Mouse (Mus musculus) fibroblast of lung, adult 2 months (primary cell): ENCODE results near the gene Dntt.

Source experiments
- DNase-seq: peaks from one replicate; pipeline ENCODE4 v3.0.0-alpha.2; 2011; ENCODE audit warnings: low read depth

The Dntt gene

DNA sequence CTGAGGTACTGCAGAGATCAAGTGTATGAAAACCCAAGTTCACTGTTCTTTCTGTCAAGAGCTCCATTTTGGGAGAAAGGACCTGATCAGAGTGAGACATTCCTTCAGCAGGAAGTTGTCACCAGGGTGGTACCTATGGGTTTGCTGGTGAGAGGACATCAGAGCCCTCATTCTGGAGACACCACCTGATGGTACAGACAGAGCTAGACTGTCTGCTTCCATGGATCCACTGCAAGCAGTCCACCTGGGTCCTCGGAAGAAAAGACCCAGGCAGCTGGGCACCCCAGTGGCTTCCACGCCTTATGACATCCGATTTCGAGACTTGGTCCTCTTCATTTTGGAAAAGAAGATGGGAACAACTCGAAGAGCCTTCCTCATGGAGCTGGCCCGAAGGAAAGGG lies at the start of gene Dntt:
Gene Dntt (plus strand): TSS at position 57 of the 400 bp plus-strand sequence.
- no peak for DNase-seq

DNA sequence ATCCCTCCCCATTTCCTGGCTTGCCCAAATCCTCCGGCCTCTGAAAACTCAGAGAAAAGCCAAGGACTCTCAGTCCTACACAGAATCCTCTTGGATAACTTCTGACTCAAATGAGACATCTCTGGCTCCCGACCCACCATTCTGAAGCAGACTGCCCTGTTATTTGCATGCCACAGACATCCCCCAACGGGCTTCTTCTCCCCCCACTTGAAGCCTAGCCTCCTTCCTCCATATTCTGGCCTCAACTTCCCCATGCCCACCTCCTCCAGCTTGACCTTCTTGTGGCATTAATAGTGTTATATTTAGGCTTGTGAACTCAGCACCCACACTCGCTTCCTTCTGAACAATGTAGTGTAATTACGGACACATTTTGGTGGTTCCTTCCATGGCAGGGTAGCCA lies 48.4 kb upstream of the Dntt start:
- no peak for DNase-seq

DNA sequence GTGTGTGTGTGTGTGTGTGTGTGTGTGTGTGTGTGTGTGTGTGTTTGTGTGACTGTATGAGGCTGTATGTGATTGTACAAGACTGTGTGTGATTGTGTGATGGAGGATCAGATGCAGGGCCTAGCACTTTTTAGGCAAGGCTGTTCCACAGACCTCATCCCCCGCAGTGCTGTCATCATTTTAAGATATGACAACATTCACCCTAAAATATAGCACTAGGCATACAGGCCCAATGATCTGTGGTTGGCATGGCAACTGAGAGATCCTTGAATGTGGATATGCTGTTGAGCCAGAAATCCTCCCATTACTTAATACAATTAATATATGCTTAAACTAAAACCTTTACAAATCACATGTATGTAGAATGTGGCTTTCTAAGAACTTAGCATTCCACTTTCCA lies 44.5 kb upstream of the Dntt start:
- DNase-seq: no peak

DNA sequence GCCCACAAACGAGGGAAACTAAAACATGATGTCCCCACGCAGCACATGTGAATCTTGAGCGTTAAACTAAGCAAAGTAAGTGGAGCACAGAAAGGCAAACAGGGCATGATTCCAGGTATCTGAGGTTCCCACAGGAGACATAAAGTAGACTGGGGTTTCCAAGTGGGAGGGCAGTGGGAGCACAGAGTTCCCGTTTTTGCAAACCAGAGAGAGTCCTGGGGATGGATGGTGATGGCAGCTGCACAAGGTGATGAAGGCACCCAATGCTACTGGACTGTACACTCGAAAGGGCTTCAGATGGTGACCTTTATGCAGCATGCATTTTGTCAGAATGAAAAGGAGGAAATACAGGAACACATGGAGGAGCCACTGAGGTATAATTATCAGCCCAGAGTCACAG lies 40.2 kb upstream of the Dntt start:
- no peak for DNase-seq

DNA sequence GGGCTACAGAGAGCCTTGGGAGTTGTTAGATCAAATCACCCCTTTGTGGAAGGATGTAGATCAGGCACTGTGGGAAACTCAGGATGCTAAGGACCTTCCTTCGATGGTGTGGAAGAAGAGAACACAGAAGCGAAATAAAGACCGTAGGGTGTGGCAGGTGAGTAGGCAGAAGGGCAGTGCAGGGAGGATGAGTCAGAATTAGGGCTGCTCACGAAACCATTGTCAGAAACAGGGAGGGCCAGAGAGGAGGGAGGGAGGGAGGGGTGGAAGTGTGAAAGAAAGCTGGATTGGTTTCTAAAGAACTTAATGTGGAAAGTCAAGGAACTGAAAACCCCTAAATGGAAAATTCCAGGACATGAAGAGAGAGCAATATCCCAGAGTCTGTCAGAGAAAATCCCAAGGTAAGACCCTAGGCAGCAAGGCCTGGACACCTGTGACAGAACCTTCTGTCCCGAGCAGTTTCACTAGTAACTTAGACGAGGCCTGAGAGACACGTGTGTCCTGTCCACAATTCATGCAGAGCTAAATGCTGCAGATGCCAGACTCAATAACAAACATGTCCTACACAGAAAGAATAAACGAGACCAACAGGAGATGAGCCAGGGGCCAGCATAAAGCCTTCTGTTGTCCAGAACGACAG lies 39.0 kb upstream of the Dntt start:
- DNase-seq: no peak

DNA sequence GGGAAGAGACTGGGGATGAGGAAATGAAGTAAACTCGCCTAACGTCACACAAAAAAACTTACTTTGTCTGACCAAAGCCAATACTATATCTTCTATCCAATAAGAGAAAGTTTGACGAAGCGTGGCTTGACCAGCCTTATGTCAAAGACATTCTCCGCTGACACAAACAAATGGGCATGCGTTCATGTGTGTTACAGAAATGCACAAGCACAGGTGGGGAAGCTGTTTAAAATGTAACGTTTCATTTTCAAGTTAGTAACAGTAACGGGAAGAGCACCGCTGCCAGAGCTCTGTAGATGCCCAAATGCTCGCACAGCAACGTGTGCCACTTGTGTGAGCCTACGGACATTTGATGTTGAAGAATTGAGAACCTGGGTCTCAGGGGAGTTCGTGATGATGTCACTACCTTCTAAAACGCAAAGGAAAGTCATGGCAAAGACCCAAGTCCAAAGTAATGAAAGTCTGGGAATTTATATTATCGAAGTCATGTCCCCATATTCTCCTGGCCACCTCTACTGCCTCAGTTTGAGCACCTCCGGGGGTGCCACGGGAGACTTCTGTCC lies 38.2 kb upstream of the Dntt start:
- DNase-seq: no peak

DNA sequence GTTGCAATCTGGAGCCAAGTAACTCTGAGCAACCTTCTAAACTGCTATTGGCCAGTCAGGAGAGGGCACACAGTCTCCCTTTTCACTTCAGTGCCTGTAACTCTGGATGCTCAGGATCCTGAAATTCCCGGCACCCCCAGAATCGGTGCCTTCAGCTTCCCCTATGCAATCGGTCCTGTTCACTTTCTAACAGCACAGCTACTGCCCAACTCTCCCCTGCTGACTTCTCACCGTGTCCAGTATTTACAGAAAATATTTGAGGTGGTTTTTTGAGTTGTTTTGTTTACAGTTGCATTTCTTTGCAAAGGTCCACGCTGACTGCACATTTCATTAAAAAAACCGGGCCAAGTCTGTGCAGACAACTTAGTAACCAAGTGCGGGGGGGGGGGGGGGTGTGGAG lies 37.4 kb upstream of the Dntt start:
- DNase-seq: no peak

DNA sequence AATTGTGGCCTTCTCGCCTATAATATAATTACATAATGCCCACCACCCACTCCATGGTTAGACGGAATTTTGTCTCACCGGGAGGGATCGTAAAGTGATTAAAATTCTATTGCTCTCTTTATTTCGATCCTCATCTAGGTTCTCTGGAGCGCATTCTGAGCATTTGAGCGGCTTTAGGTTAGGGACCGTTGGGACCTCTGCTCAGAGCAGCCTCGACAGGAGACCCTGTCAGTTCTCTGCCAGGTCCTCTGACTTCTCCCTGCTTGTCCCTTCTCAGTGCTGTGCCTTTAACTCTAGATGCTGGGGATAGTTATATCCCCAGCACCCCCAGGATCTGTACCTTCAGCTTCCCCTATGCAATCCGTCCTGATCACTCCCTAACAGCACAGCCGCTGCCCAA lies 37.0 kb upstream of the Dntt start:
- no peak for DNase-seq

DNA sequence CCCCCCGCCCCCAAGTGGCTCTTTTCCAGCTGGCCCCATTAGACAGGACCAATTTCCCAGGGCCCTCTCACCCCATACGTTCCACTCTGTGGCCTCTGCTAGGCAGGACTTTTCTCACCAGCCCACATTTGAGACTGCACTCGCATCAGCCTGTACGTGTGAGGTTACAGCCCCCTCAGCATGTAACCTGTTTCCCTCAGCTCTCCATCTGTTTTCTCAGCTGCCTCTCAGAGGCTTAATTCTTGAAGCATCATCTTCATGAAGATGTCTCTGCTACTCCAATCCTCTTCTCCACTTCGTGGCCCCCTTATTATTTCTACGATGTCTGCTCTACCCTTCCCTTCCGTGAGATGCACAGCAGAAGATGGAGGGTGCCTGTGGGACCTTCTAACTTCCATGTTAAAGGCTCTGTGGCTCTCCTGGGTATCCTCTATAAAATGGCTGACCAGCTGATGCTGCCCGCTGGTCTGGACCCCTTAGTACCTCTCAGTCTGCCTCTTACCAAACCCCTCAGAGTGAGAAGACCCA lies 36.5 kb upstream of the Dntt start:
- DNase-seq: no peak

DNA sequence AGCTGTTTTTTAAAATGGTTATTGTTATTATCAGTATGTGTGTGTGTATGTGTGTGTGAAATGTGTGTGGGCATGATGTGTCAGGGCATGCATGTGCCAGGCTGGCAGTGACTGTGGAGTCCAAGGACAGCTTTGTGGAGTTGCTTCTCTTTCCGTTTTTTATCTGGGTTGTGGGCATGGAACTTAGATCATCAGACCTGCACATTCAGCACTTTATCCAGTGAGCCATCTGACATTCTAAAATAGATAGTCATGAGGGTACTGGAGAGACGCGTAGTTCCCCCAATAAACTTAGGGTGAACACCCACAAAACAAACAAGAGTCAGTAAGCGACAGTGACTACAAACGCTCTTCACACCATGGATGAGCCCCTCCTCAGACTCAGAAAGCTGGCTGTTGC lies 35.7 kb upstream of the Dntt start:
- no peak for DNase-seq

DNA sequence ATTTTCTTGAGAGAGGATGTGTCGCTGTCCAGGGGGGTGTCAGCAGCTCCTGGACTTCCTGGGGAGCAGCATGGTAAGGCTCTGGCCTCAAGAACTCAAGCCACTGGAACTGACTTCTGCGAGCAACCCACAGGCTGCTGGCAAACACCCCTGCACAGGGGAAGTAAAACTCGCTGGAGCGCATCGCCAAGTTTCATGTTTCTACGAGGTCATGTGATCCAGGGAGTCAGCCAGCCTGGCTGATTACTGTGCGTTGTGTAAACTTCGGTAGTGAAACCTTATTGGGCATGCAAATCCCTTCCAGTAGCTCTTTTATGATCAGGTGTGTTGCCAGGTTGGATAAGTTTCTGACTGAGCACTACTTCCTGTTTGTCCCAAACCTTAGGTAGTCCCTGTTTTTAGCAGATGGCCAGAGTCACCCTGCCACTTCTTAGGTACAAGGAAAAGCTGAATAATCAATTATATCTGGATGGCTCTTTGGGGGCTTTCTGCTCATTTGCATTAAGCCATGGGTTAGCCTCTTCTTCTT lies 35.0 kb upstream of the Dntt start, which contains the start of gene Blnk:
Gene Blnk (minus strand): TSS at position 479 of the 529 bp plus-strand sequence.
- DNase-seq: no peak

DNA sequence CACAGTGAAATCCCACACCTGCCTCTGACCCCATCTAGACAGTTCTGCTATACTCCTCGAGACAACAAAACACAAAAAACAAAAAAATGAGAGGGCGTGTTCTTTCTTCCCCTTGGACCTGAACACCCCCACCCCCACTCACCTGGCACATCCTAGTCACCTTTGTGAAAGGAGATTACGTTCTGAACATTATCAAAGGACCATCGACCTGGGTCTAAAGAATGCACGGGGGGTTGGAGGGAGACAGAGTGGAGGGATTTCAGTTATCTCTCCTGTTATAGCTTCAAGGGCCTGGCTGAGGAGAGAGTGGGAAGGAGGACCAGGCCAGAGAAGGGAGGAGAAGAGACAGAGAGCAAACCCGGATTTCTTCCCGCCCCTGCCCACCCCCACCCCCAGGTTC lies 34.2 kb upstream of the Dntt start:
- DNase-seq: no peak

DNA sequence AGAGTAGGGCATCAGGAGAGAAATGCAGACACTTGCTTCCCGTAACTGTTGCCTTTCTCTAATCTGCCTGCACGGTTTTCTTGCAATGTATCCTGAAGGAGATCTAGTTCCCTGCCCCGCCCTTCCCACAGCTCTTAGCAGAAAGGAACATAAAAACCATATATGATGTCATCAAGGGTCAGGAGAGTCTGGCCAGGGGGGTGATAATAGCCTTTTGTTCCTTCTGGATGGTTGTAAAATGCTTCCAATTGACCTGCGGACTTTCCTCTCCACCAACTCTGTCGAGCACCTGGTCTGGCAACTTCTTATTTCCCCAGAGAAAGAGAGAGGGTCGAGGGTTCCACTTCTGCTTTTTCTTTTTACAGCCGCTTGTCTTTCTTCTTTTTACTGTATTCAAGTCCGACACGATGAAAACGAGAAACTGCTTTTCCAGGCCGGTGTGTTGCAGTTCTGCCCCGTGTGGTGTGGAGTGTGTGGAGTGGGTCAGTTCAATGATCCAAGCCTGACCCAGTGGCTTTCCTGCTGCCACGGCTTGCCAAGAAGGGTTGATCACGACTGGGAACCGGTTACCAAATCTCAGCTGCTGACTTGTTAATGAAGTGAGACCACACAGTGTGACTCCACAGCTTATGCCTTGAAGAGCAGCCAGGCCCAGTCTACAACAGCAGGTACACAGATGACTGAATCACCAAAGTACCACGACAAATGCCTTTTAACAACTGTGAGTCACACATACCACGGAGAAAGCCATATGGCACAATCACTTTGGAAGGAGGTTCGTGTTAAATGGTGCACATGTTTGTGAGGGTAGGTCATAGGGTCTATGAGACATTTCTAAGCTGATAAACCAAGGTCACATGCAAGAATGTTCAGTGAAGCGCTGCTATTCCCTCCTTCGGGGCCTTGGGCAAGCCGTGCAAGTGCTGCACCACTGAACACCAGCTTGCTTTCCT lies 33.4 kb upstream of the Dntt start:
- no peak for DNase-seq

DNA sequence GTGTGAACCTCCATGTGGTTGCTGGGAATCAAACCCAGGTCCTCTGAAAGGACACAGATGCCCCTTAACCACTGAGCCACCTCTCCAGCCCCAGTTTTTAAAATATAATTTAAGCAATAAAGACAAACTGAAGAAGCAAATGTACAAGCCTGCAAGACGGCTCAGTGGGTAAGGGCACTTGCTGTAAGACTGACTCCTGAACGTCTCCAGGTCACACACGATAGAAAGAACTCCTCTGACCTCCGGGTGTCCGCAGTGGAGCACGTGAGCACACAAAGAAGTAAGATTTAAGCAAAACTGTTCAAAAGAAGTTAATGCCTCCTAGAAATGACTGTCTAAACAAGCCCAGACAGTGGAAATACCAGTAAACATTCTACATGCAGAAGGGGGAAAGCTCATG lies 32.4 kb upstream of the Dntt start:
- no peak for DNase-seq

DNA sequence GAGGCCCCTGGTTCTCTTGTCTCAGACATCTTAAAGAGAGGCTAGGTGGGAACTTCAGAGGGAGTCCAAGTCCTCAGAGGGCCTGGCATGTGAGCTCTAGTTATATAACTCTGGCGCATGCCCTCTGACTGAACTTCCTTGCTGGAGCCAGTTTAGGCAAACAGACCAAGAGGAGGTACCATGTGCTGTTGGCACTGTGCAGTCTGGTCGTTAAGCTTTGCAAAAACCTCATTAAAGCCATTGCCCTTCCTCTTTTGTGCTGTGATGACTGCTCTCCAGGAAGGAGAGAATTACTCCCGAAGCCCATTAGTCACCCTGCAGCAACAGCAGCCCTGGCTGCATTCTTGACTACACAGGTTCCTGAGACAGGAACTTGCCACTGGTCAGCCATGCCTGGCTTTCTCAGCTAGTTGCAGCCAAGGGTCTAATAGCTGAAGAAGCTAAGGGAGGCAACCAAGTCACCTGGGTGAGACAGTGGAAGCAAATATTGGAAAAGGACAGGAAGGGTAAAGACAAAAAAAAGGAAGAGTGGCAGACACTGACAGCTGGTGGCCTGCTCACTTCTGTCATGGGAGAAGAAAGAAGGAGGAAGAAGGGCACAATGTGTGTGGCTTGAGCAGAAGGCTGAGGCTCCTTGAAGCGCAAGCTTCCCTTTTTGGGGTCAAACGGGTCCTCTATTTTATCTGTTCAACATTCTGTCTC lies 30.5 kb upstream of the Dntt start:
- DNase-seq: no peak

DNA sequence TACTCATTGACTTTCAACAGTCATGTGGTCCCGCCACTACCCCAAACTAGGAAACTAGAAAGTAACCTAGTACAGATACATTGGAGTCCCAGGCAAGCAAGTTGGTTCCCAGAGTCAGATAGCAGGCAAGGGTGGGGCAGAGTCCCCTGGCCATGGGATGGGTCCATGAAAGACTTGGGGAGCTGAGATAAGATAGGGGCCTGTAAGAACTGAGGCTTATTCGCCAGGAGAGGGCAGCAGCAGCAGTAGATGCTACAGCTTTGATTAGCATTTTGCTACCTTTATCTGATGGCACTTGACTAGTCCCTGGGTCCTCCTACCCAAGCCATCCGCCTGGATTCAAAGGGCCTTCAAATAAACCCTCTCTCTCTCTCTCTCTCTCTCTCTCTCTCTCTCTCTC lies 29.5 kb upstream of the Dntt start:
- DNase-seq: no peak

DNA sequence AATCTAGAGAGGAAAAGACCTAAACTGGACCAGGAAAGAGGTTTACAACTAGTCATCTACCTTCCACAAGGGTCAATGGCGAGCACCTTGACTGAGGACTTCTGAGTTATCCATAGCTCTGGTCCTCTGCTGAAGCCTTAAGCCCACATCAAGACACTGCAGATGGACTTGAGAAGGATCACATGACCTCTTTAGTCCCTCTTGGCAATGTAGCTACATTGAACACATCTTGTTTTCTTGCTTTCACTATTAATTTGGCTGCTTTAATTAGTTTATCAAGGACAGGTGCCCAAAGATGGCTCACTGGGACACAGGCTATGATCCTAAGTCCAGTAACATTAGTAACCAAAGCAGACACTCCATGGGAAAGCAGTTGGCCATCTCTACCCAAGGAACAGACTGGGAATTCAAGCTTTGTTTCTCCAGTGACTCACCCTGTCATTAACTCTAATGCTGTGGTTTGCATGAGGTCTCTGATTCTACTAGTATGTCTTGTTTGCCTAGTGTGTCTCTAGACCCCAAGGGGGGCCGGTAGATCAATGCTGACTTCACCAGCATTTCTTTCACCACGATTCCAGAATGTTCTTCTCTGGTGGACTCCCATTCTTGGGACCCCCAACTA lies 25.3 kb upstream of the Dntt start:
- no peak for DNase-seq

DNA sequence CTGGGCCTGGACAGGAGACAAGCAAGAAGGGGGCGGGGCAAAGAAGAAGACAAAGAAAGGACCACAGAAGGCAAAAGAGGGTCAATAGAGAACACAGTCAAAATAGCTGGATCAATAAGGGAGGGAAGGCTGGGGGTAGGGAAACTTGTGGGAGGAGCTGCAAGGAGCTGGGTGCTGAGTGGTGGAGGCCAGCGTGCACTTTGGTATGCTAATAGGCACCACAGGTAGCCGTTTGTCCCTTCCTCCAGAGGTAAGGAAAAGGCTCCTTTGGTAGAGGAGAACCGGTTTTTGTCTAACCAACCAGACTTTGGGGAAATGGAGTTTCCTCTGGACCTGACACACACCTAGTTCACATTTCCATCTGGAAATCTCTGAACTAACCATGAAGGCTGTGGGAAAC lies 22.5 kb upstream of the Dntt start:
- DNase-seq: no peak

DNA sequence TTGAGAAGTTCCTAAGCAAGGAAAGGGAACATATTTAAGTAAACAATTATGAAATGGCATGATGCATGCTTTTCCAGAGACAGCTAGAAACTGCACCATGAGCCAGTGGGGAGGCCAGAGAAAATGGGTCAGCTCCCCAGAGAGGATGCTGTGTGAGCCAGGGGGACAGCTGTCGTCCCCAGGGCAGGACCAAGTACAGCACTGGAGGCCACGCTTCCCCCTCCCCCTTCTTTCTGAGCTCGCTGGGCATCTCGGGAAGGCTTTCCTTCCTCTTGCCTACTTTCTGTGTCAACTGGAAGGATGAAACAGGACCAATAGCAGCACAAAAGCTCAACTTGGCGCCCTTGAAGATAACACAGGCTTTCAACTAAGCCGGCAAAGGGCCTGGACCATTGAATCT lies 21.7 kb upstream of the Dntt start:
- no peak for DNase-seq

DNA sequence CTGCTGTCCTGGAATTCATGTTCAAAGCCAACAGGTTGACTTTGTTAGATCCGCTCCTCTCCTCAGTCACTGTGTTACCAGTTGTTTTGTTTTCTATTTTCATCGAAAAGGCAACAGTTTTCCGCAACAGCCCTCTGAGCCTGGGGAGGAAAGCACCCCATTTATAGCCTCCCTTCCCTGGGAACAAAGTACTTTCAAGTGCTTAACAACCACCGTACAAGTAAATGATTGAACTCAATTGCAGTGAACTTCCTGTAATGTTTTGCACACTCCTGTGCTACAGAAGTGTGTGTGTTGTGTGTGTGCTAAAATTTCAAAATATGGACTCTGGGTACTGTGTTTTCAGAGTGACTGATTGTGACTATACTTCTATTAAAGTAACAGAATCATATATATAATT lies 21.3 kb upstream of the Dntt start:
- no peak for DNase-seq

DNA sequence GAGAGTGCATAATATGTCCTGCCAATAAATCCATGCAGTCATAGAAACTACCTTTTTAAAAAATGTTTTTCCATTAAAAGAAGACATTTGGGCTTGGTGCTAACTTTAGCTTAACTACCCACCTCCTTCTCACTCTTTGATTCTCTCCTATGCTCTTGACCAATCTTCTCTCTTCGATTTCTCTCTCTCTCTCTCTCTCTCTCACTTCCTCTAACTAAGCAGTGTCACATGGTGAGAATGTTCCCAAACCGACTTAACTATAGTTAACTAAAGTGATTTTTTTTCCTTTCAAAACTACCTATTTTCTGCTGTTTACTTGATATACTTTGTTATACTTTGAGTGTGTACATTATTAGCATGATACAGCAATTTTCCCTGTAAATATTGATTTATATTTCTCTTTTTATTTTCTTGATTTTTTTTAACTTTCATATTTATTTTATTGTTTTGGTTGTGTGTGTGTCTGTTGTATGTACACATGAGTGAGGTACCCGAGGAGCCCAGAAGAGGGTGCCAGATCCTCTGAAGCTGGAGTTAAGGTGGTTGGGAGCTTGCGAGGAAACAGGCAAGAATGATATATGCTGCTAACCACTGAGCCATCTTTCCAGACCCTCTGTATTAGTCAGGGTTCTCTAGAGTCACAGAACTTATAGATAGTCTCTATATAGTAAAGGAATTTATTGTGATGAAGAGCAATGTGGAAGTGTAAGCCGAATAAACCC lies 20.2 kb upstream of the Dntt start:
- no peak for DNase-seq
